Mouse (Mus musculus) cerebellum, adult 2 months (tissue): ENCODE data around the gene Dlgap4. TPM values are rescaled to one million over a fixed set of nuclear protein-coding genes. Genes with fewer than 3 reads are reported as not detected.
A peak's percentile ranks its signal among the peaks of the same experiment; 100 is the strongest.

Source experiments
- DNase-seq, 2 experiments: peaks; one replicate each; pipeline ENCODE4 v3.0.0; 2021
- H3K27ac ChIP-seq: fragments of 200-500 bp; 2 replicates; pipeline ENCODE4 v1.5.1; 2012; ENCODE audit warnings: low read length, control low read depth, inconsistent platforms; ENCODE audit not compliant: insufficient read depth
- H3K27me3 ChIP-seq: fragments of 200-500 bp; 2 replicates; pipeline ENCODE4 v1.6.1; 2012; ENCODE audit warnings: inconsistent platforms, mild to moderate bottlenecking, low read length, moderate library complexity; ENCODE audit not compliant: control insufficient read depth, insufficient read depth
- H3K4me1 ChIP-seq: fragments of 200-500 bp; 2 replicates; pipeline ENCODE4 v1.6.1; 2011; ENCODE audit warnings: low read length; ENCODE audit not compliant: control insufficient read depth, insufficient read depth
- H3K4me3 ChIP-seq: fragments of 200-500 bp; replicated peaks from 2 replicates; pipeline ENCODE3; 2011; ENCODE audit warnings: mild to moderate bottlenecking, low read depth, low read length, control low read depth; ENCODE audit not compliant: insufficient read depth
- CTCF ChIP-seq: fragments of 200-500 bp; IDR thresholded peaks from 2 replicates; pipeline ENCODE4 v1.5.1; 2011; ENCODE audit warnings: low read depth, mild to moderate bottlenecking, control low read depth, low read length, moderate library complexity, borderline replicate concordance; ENCODE audit not compliant: insufficient read depth
- POLR2A ChIP-seq: fragments of 200-500 bp; IDR thresholded peaks from 2 replicates; pipeline ENCODE4 v1.6.1; 2011; ENCODE audit warnings: low read length, control low read depth, borderline replicate concordance; ENCODE audit not compliant: insufficient read depth
- WGBS: fragments of 180-500 bp; shearing (Covaris S2); methylation state at CpG from one replicate; pipeline ENCODE4 v1.1.7; 2018; 5-methylcytosine and 5-hydroxymethylcytosine counted together
- polyA plus RNA-seq: library from polyadenylated mRNA; depleted of rRNA; stranded (reverse); fragments of >200 nt; gene quantifications from 2 replicates; pipeline ENCODE4 v1.2.3, GENCODE M21; 2012

The Dlgap4 gene
- polyA plus RNA-seq, 1 experiment, result 130 TPM

GRCm38 (mm10) chr2:156766227-156767019, 152.9 kb downstream of the Dlgap4 start:
- peaks cover 8% of the 10 kb centered on the region; the same call in 1 of the 2 replicates for H3K4me1 ChIP-seq
- no peak for DNase-seq
- TF ChIP-seq CTCF (no peak), POLR2A (no peak)
- no peak overlapping the region for H3K4me3 ChIP-seq
- 29% methylated on average over 10 of the region's 10 CpGs for WGBS
- H3K27ac ChIP-seq, result no peak overlapping the region
- H3K27me3 ChIP-seq, result no peaks in the 10 kb centered on the region

DNA sequence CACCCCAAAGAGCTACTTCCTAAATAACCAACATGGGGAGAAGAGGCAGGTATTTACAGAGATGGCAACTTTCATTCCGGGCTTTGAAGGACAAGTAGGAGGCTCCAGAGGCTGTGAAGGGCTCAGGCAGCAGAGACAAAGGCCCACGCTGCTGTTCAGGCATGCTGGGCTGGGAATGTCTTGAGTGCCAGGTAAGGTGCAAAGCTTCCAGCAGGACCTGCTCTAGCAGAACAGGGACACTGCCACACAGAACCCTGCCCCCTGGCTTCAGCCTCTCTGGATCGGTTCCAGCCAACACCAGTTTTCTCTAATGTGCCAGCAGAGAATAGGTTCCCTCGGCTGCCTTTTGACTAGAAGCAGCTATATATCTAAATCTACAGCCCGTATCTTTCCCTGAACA, 153.6 kb downstream of the Dlgap4 start:
- Histone ChIP-seq H3K4me3 (no peak overlapping the region), H3K4me1 (peaks cover 8% of the 10 kb centered on the region; the same call in 1 of the 2 replicates), H3K27ac (no peak overlapping the region), H3K27me3 (no peaks in the 10 kb centered on the region)
- no peak for DNase-seq
- 44% methylated on average over 5 of the region's 5 CpGs for WGBS
- TF ChIP-seq POLR2A, result no peak
- no peak for TF ChIP-seq CTCF

GRCm38 (mm10) chr2:156769274-156769673, 155.8 kb downstream of the Dlgap4 start:
- WGBS, result 84% methylated on average over 12 of the region's 12 CpGs
- no peak overlapping the region for H3K4me3 ChIP-seq
- DNase-seq, result no peak
- H3K27ac ChIP-seq, result no peak overlapping the region
- H3K27me3 ChIP-seq, result no peaks in the 10 kb centered on the region
- TF ChIP-seq CTCF, result no peak
- TF ChIP-seq POLR2A, result no peak
- peaks cover 8% of the 10 kb centered on the region; the same call in 1 of the 2 replicates for H3K4me1 ChIP-seq

DNA sequence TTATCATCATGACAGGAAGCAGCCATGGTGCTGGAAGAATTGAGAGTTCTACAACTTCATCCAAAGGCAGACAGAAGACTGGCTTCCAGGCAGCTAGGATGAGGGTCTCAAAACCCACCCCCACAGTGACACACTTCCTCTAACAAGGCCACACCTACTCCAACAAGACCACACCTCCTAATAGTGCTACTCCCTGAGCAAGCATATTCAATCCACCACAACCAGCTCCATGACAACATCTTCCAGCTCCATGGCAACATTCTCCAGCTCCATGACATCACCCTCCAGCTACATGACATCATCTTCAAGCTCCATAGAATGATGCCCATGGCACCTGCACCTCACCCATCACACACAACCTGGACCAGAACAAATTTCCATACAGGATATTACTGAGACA, 160.0 kb downstream of the Dlgap4 start:
- no peak for DNase-seq
- TF ChIP-seq POLR2A, result no peak
- TF ChIP-seq CTCF, result no peak
- Histone ChIP-seq H3K4me1 (no peaks in the 10 kb centered on the region; the same call in 1 of the 2 replicates), H3K27ac (no peak overlapping the region), H3K27me3 (no peaks in the 10 kb centered on the region), H3K4me3 (no peak overlapping the region)

GRCm38 (mm10) chr2:156774035-156774737, 160.7 kb downstream of the Dlgap4 start:
- H3K4me3 ChIP-seq, result no peak overlapping the region
- no peak overlapping the region for H3K27ac ChIP-seq
- WGBS, result 83% methylated on average over 13 of the region's 13 CpGs
- H3K27me3 ChIP-seq, result no peaks in the 10 kb centered on the region
- no peak for DNase-seq
- H3K4me1 ChIP-seq, result no peaks in the 10 kb centered on the region; the same call in 1 of the 2 replicates
- TF ChIP-seq CTCF (no peak), POLR2A (no peak)

- no peak for DNase-seq
- Histone ChIP-seq H3K27ac (no peak within 1 kb of the TSS), H3K27me3 (no peaks in the 10 kb centered on the region), H3K4me3 (peak within 1 kb of the TSS; percentile 11), H3K4me1 (no peaks in the 10 kb centered on the region; the same call in 1 of the 2 replicates)
- no peak for TF ChIP-seq CTCF
- 8% methylated on average over 28 of the region's 28 CpGs for WGBS
These were observed 161.4 kb downstream of the Dlgap4 start, which contains the start of gene Myl9 for GRCm38 (mm10) chr2:156774738-156775454. TSS of gene Myl9 (plus strand) at chr2:156775420.
